Mouse (Mus musculus) heart, embryonic 11.5 days (tissue): ENCODE measurements around the gene Zcchc4. TPM values are rescaled to one million over a fixed set of nuclear protein-coding genes. Genes with fewer than 3 reads are reported as not detected.
"Not testable (repeated sequence)": the region's sequence is repeated elsewhere in the genome, so short reads cannot be mapped to it uniquely, and the experiment has no call there.

ENCODE experiments used
- ATAC-seq: fragments of 200-750 bp; cut with Nextera tagmentation; replicated peaks from 2 replicates; pipeline ENCODE4 v1.8.0; 2017; ENCODE audit warnings: moderate library complexity; ENCODE audit not compliant: insufficient number of reproducible peaks, low FRiP score, low TSS enrichment
- H3K27ac ChIP-seq: fragments of 300-500 bp; sonication (generic); 2 replicates; pipeline ENCODE4 v1.5.1; 2014; ENCODE audit warnings: mild to moderate bottlenecking, low read depth, low read length
- H3K27me3 ChIP-seq: fragments of 300-500 bp; sonication (generic); 2 replicates; pipeline ENCODE4 v1.6.1; 2014; ENCODE audit warnings: mild to moderate bottlenecking, low read length, mixed read lengths; ENCODE audit not compliant: control insufficient read depth, insufficient read depth
- H3K36me3 ChIP-seq: fragments of 300-500 bp; sonication (generic); 2 replicates; pipeline ENCODE4 v1.6.1; 2014; ENCODE audit warnings: mild to moderate bottlenecking, low read length, moderate library complexity, mixed read lengths; ENCODE audit not compliant: control insufficient read depth, insufficient read depth
- H3K4me1 ChIP-seq: fragments of 300-500 bp; sonication (generic); 2 replicates; pipeline ENCODE4 v1.6.1; 2014; ENCODE audit warnings: low read length; ENCODE audit not compliant: control insufficient read depth, insufficient read depth
- H3K4me2 ChIP-seq: fragments of 300-500 bp; sonication (generic); 2 replicates; pipeline ENCODE4 v1.6.1; 2014; ENCODE audit warnings: mild to moderate bottlenecking, moderate library complexity
- H3K4me3 ChIP-seq: fragments of 300-500 bp; sonication (generic); 2 replicates; pipeline ENCODE4 v1.5.1; 2014; ENCODE audit warnings: low read depth, low read length
- H3K9ac ChIP-seq: fragments of 300-500 bp; sonication (generic); 2 replicates; pipeline ENCODE4 v1.6.1; 2014; ENCODE audit warnings: mild to moderate bottlenecking, low read depth, low read length, moderate library complexity
- H3K9me3 ChIP-seq: fragments of 300-500 bp; sonication (generic); replicated peaks from 2 replicates; pipeline ENCODE4 v1.6.1; 2016; ENCODE audit warnings: low read length; ENCODE audit not compliant: control insufficient read depth
- WGBS: fragments of 180-500 bp; shearing (Covaris S2); extraction: QIAGEN DNeasy Blood & Tissue Kit; methylation state at CpG from one replicate; pipeline ENCODE4 v1.1.7; 2014; ENCODE audit not compliant: insufficient replicate concordance; 5-methylcytosine and 5-hydroxymethylcytosine counted together
- polyA plus RNA-seq: library from polyadenylated mRNA; unstranded; fragments of >200 nt; fragmentation: Nextera tagmentation; extraction: Ambion mirVana; gene quantifications from 2 replicates; pipeline ENCODE4 v1.2.1, GENCODE M21; 2014

Gene Zcchc4
- polyA plus RNA-seq, 1 experiment from 2014 or later, result 10.9 TPM

DNA sequence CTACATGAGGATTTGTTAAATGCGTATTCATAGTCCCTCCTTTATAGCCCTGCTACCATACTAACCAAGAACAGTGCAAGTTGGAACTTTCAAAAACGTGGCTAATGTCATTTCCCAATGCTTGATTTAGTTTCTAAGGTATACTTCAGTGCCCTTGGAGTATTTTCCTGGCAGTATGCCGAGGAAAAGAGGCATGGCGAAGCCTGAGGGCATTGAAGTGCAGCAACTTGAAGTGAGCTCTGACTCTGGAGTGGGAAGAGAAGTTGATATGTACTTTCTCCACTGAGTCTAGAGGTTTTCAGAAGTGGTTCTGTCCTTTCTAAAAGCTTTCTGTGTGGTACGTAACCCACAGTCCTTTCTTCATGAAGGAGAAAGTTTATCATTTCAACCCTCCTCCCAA, 26.5 kb upstream of the Zcchc4 start:
- WGBS, result 80% methylated on average over 5 of the region's 5 CpGs
- ATAC-seq, result no peak
- no peak overlapping the region for H3K9ac ChIP-seq

GRCm38 (mm10) chr5:52753146-52753545, 22.1 kb upstream of the Zcchc4 start:
- no peak overlapping the region for H3K4me3 ChIP-seq
- no peak overlapping the region for H3K9ac ChIP-seq
- no peak overlapping the region for H3K4me2 ChIP-seq
- 82% methylated on average over 9 of the region's 9 CpGs for WGBS
- H3K36me3 ChIP-seq, result no peaks in the 10 kb centered on the region
- no peaks in the 10 kb centered on the region for H3K27me3 ChIP-seq
- no peak overlapping the region for H3K27ac ChIP-seq
- H3K9me3 ChIP-seq, result no peaks in the 10 kb centered on the region
- ATAC-seq, result no peak
- H3K4me1 ChIP-seq, result no peaks in the 10 kb centered on the region

More for the DNA sequence above, 26.5 kb upstream of the Zcchc4 start:
- Histone ChIP-seq H3K9me3 (no peaks in the 10 kb centered on the region), H3K4me2 (no peak overlapping the region), H3K27me3 (no peaks in the 10 kb centered on the region), H3K36me3 (no peaks in the 10 kb centered on the region), H3K4me3 (no peak overlapping the region), H3K4me1 (no peaks in the 10 kb centered on the region), H3K27ac (no peak overlapping the region)

- Histone ChIP-seq H3K9ac (no peak overlapping the region), H3K4me2 (no peak overlapping the region)
- ATAC-seq, result no peak
Measured at GRCm38 (mm10) chr5:52754196-52754595, 21.0 kb upstream of the Zcchc4 start.

DNA sequence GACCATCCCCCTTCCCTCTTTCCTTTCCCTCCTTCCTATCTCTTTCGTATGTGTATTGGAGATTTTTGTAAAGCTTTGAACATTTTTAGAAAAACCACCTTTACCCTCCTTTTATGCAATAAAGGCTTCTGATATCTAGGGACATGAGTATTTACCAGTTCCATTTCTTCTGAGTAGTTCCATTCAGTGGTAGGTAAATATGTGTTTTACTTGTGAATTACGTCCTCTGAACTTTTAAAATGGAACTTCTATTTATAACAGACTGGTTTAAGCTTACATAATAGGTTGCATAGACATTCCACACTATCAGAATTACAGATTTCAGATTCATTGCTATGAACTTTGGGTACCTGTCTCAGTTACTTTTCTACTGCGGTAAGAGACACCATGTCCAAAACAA, 19.9 kb upstream of the Zcchc4 start:
- Histone ChIP-seq H3K27ac (no peak overlapping the region), H3K4me1 (no peaks in the 10 kb centered on the region), H3K9me3 (no peaks in the 10 kb centered on the region), H3K9ac (no peak overlapping the region), H3K36me3 (no peaks in the 10 kb centered on the region), H3K4me3 (no peak overlapping the region), H3K27me3 (no peaks in the 10 kb centered on the region), H3K4me2 (no peak overlapping the region)
- no peak for ATAC-seq
- 84% methylated on average over 3 of the region's 3 CpGs for WGBS

More at GRCm38 (mm10) chr5:52754196-52754595, 21.0 kb upstream of the Zcchc4 start:
- H3K27ac ChIP-seq, result no peak overlapping the region
- no peaks in the 10 kb centered on the region for H3K27me3 ChIP-seq
- no peaks in the 10 kb centered on the region for H3K4me1 ChIP-seq
- H3K36me3 ChIP-seq, result no peaks in the 10 kb centered on the region
- H3K4me3 ChIP-seq, result no peak overlapping the region
- H3K9me3 ChIP-seq, result no peaks in the 10 kb centered on the region

GRCm38 (mm10) chr5:52755989-52756388, 19.2 kb upstream of the Zcchc4 start:
- Histone ChIP-seq H3K27me3 (no peaks in the 10 kb centered on the region), H3K27ac (no peak overlapping the region), H3K4me1 (no peaks in the 10 kb centered on the region), H3K4me3 (no peak overlapping the region), H3K36me3 (no peaks in the 10 kb centered on the region), H3K4me2 (no peak overlapping the region), H3K9me3 (no peaks in the 10 kb centered on the region), H3K9ac (no peak overlapping the region)
- WGBS, result 90% methylated on average over 6 of the region's 6 CpGs
- ATAC-seq, result no peak

GRCm38 (mm10) chr5:52762586-52762985, 12.6 kb upstream of the Zcchc4 start:
- Histone ChIP-seq H3K27ac (no peak overlapping the region), H3K27me3 (no peaks in the 10 kb centered on the region), H3K36me3 (no peaks in the 10 kb centered on the region), H3K4me2 (no peak overlapping the region), H3K9ac (no peak overlapping the region), H3K4me3 (no peak overlapping the region), H3K9me3 (no peaks in the 10 kb centered on the region), H3K4me1 (no peaks in the 10 kb centered on the region)
- WGBS, result 82% methylated on average over 7 of the region's 7 CpGs
- no peak for ATAC-seq

DNA sequence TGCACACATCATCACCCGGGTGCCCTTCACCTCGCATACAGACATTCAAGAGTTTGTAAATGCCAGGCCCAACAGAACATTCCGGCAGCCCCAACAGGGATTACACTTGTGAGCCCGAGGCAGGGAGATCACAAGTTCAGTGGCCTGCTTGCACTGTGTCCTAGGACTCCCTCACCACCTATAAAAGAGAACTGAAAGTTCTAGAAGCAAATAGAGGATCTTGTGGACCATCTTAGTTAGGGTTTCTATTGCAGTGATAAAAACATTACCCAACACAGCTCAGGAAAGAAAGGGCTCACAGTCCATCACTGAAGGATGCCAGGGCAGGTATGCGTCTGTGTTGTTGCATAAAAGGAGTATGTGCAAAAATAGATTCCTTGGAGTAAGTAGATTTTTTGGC, 942 bp upstream of the Zcchc4 start:
- 0 out of 2 replicates have a peak, but pooled peaks cover 3% of the 10 kb centered on the region for H3K36me3 ChIP-seq
- no peak overlapping the region for H3K27ac ChIP-seq
- H3K4me2 ChIP-seq, result no peak overlapping the region
- ATAC-seq, result no peak
- no peaks in the 10 kb centered on the region for H3K4me1 ChIP-seq
- no peak overlapping the region for H3K4me3 ChIP-seq
- H3K27me3 ChIP-seq, result no peaks in the 10 kb centered on the region
- no peak overlapping the region for H3K9ac ChIP-seq
- WGBS, result 85% methylated on average over 5 of the region's 5 CpGs
- no peaks in the 10 kb centered on the region for H3K9me3 ChIP-seq

DNA sequence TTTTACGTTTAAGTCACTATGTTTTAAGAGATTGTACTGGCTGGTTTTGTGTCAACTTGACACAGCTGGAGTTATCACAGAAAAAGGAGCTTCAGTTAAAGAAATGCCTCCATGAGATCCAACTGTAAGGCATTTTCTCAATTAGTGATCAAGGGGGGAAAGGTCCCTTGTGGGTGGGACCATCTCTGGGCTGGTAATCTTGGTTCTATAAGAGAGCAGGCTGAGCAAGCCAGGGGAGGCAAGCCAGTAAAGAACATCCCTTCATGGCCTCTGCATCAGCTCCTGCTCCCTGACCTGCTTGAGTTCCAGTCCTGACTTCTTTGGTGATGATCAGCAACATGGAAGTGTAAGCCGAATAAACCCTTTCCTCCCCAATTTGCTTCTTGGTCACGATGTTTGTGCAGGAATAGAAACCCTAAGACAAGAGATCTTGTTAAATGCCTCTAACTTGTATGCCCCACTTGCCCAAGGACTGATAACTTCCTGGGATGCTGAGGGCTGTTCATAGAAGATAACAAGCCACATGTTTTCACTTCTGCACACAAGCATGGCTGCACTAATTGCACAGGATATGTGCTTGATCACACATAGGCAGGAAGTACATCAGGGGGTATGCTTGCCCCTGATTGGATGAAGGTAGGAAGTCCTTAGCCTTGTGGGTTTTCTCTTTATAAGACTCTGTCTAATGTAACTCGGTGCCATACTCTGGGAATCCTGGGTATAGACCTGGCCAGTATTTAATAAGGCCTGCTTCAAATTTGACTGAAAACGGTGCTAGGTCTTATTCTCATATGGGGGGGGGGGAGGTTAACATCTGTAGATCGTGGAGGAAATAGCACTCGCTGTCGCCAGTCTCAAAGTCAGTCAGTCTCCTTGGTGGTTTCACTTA, 1.5 kb downstream of the Zcchc4 start:
- not testable (repeated sequence) for ATAC-seq, H3K9ac ChIP-seq, H3K4me1 ChIP-seq, H3K27me3 ChIP-seq, H3K36me3 ChIP-seq, H3K27ac ChIP-seq, H3K9me3 ChIP-seq, H3K4me2 ChIP-seq, H3K4me3 ChIP-seq
- 83% methylated on average over 8 of the region's 8 CpGs for WGBS
